21 mouse cellular contexts compared by ENCODE assay signal in the genomic region with DNA sequence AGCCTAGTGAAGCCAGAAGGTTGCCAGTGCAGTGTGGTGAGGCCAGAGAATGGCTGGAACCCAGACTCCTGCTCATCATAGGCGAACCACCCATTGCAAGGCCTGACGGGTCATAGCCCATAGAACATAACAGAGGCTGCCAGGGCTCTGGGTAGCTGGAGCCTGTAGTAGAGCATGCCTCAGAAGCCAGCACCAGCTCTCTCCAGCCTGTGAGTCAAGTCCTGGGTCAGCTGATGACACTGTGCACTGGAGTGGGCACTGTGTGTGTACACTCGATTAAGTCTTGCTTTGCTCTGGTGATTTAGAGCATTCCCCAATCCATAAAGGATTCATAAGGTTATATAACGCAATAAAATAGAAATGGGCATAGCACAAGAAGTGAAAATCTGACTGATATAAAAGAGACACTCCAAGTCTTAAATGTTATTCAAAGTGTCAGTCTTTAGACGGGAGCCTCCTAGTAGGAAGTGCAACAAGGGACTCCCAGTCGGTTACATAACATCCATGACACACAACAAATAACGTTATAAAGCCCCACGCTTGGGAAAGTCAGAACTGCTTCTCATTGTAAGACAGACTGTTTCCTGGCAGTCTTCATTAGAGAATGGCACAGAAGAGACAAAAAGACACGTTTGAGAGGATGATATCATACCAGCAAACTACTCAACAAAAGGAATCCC. TPM values are rescaled to one million over a fixed set of nuclear protein-coding genes. Genes with fewer than 3 reads are reported as not detected.
DNase-seq lines count a peak whose midpoint lies in the region; ATAC-seq lines count a peak whose summit lies in the region.
"Had no signal": no experiment of that assay in that cellular context is flagged by ENCODE, and none has a peak within 500 bp of the region (broad histone marks: within the 10 kb centered on the region; RNA-seq: fewer than 3 reads in every experiment).

No protein-coding gene starts in this region.

- peak; percentile 76 for DNase-seq in heart, adult 11 months
- DNase-seq in heart, adult 18-20 months: no peak
- DNase-seq in liver, embryonic 11.5 days (ENCODE audit: low spot score): no peak
- no peak for DNase-seq in liver
- DNase-seq in right cerebral cortex, postnatal 36 days (ENCODE audit: low spot score in 2 of 2): no peak
- no peak for DNase-seq in gastrocnemius, adult 18-20 months (ENCODE audit: low spot score)
- DNase-seq: adrenal gland, adult 8-10 months; adrenal gland, postnatal 36 days; cerebellum, adult 11-12 months; cerebellum, adult 2 months; cerebellum, adult 9-10 months; cerebellum, postnatal 10 days; cerebellum, postnatal 25 days had no signal

- H3K4me3 ChIP-seq in liver, embryonic 11.5 days (ENCODE audit: low read depth, low read length): no peak overlapping the region
- H3K4me3 ChIP-seq: embryonic facial prominence, embryonic 10.5 days; embryonic facial prominence, embryonic 12.5 days; forebrain, embryonic 12.5 days had no signal

- H3K27me3 ChIP-seq in liver, embryonic 11.5 days (replicated peaks; ENCODE audit: control insufficient read depth, insufficient read depth, low read length): no peaks in the 10 kb centered on the region
- H3K27me3 ChIP-seq: embryonic facial prominence, embryonic 12.5 days; forebrain, embryonic 12.5 days had no signal

- WGBS in liver, embryonic 11.5 days: 82% methylated on average over 9 of the region's 9 CpGs

- no peaks in the 10 kb centered on the region for H3K36me3 ChIP-seq in liver, embryonic 11.5 days (ENCODE audit: control insufficient read depth, insufficient read depth, low read length)
- H3K36me3 ChIP-seq: embryonic facial prominence, embryonic 10.5 days; embryonic facial prominence, embryonic 12.5 days; forebrain, embryonic 12.5 days had no signal

- H3K9ac ChIP-seq in liver, embryonic 11.5 days (ENCODE audit: low read depth, low read length): no peak overlapping the region
- H3K9ac ChIP-seq: embryonic facial prominence, embryonic 12.5 days; forebrain, embryonic 12.5 days had no signal

- H3K4me2 ChIP-seq in liver, embryonic 11.5 days: no peak overlapping the region
- H3K4me2 ChIP-seq: embryonic facial prominence, embryonic 12.5 days; forebrain, embryonic 12.5 days had no signal

- 0 out of 2 replicates have a peak, but pooled peaks have one; percentile 18 for ATAC-seq in liver, embryonic 11.5 days (replicated peaks; ENCODE audit: low FRiP score)
- ATAC-seq in granulocyte monocyte progenitor cell, adult 5-6 weeks (replicated peaks; ENCODE audit: poor library complexity, severe bottlenecking): peak; percentile 60
- peak; percentile 44; the same call in 1 of the 2 replicates for ATAC-seq in megakaryocyte progenitor cell, adult 5-6 weeks (replicated peaks; ENCODE audit: poor library complexity)
- ATAC-seq: activated CD4-positive, CD25-positive, alpha-beta regulatory T cell, adult 4 months; forebrain, embryonic 14.5 days; forebrain, embryonic 16.5 days had no signal

- no peaks in the 10 kb centered on the region for H3K9me3 ChIP-seq in liver, embryonic 11.5 days (ENCODE audit: control insufficient read depth, low read length)
- H3K9me3 ChIP-seq: embryonic facial prominence, embryonic 10.5 days; embryonic facial prominence, embryonic 12.5 days; forebrain, embryonic 12.5 days had no signal

- no peaks in the 10 kb centered on the region; the same call in 1 of the 2 replicates for H3K4me1 ChIP-seq in liver, embryonic 11.5 days (replicated peaks; ENCODE audit: control insufficient read depth, insufficient read depth, low read length)
- H3K4me1 ChIP-seq: embryonic facial prominence, embryonic 12.5 days had no signal

- H3K27ac ChIP-seq in liver, embryonic 11.5 days (ENCODE audit: low read depth, low read length): no peak overlapping the region
- H3K27ac ChIP-seq: embryonic facial prominence, embryonic 10.5 days; embryonic facial prominence, embryonic 12.5 days; forebrain, embryonic 12.5 days had no signal

RNA-seq across cellular contexts. Expression of gene Zmiz1, which starts 47.0 kb away (rescaled TPM):
- total RNA-seq in heart, adult 18-20 months (2021): 10 to 100 TPM; 32.5 to 38.5 TPM
- 27.5 and 31.0 TPM in 2 replicates for polyA plus RNA-seq in liver, embryonic 11.5 days (2014; fragmentation: Nextera tagmentation; extraction: Ambion mirVana)
- 93.2 and 97.4 TPM in 2 replicates for total RNA-seq in granulocyte monocyte progenitor cell, adult 5-6 weeks (2014; fragmentation: Nextera tagmentation)
- 6.9 and 8.9 TPM in 2 replicates for total RNA-seq in granulocyte monocyte progenitor cell, adult 5-6 weeks (2017)
- 70.0 and 79.1 TPM in 2 replicates for total RNA-seq in megakaryocyte progenitor cell, adult 5-6 weeks (2015)
- 8.2 and 9.3 TPM in 2 replicates for total RNA-seq in megakaryocyte progenitor cell, adult 5-6 weeks (2017)
- 10 to 100 TPM; 26.6 to 28.6 TPM for total RNA-seq in gastrocnemius, adult 18-20 months (2021)
